Mouse (Mus musculus) embryonic facial prominence, embryonic 13.5 days (tissue): ENCODE measurements around the gene Gna14. TPM values are rescaled to one million over a fixed set of nuclear protein-coding genes. Genes with fewer than 3 reads are reported as not detected.

Source experiments
- ATAC-seq: fragments of 200-750 bp; cut with Nextera tagmentation; 2 replicates; pipeline ENCODE4 v1.8.0; 2017; ENCODE audit warnings: low read depth; ENCODE audit not compliant: insufficient number of reproducible peaks, insufficient read depth, low FRiP score, low TSS enrichment
- H3K27ac ChIP-seq: fragments of 300-500 bp; sonication (generic); 2 replicates; pipeline ENCODE4 v1.5.1; 2015; ENCODE audit warnings: moderate library complexity, mild to moderate bottlenecking, inconsistent platforms
- H3K27me3 ChIP-seq: fragments of 300-500 bp; sonication (generic); 2 replicates; pipeline ENCODE4 v1.6.1; 2015; ENCODE audit warnings: mild to moderate bottlenecking, inconsistent platforms
- H3K36me3 ChIP-seq: fragments of 300-500 bp; sonication (generic); 2 replicates; pipeline ENCODE4 v1.6.1; 2015; ENCODE audit warnings: mild to moderate bottlenecking, inconsistent platforms
- H3K4me1 ChIP-seq: fragments of 300-500 bp; sonication (generic); 2 replicates; pipeline ENCODE4 v1.6.1; 2015; ENCODE audit warnings: inconsistent platforms
- H3K4me2 ChIP-seq: fragments of 300-500 bp; sonication (generic); 2 replicates; pipeline ENCODE4 v1.6.1; 2015; ENCODE audit warnings: moderate library complexity, mild to moderate bottlenecking, inconsistent platforms
- H3K4me3 ChIP-seq: fragments of 300-500 bp; sonication (generic); 2 replicates; pipeline ENCODE4 v1.5.1; 2015; ENCODE audit warnings: mild to moderate bottlenecking, inconsistent platforms
- H3K9ac ChIP-seq: fragments of 300-500 bp; sonication (generic); 2 replicates; pipeline ENCODE4 v1.6.1; 2015; ENCODE audit warnings: mild to moderate bottlenecking, inconsistent platforms
- H3K9me3 ChIP-seq: fragments of 300-500 bp; sonication (generic); 2 replicates; pipeline ENCODE4 v1.6.1; 2016; ENCODE audit warnings: inconsistent platforms
- WGBS: fragments of 180-500 bp; shearing (Covaris S2); methylation state at CpG from one replicate; pipeline ENCODE4 v1.1.7; 2015; ENCODE audit warnings: mixed read lengths; 5-methylcytosine and 5-hydroxymethylcytosine counted together
- polyA plus RNA-seq: library from polyadenylated mRNA; unstranded; fragments of >200 nt; fragmentation: Nextera tagmentation; extraction: Ambion mirVana; gene quantifications from 2 replicates; pipeline ENCODE4 v1.2.1, GENCODE M21; 2015

Gene Gna14
- polyA plus RNA-seq, 1 experiment from 2014 or later, result 2.5 TPM

DNA sequence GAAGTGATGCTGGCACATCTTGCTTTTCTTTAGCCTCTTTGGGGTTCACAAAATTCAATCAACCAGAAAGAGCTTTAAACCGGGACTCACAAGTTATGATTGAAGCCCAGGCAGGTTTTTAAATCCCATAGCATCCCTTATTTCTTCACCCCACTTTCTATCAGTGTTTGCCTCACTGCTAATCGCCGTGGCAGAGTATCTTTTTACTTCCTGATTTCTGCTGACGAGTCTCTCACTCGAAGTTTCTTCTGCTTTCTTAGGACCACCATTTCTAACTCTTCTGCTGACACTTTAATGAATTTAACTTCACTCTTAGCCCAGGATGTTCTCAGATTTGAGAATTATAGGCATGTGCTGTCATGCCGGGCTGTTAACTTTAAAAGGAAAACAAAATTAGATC lies 21.6 kb downstream of the Gna14 start:
- Histone ChIP-seq H3K4me3 (no peak overlapping the region), H3K36me3 (no peaks in the 10 kb centered on the region), H3K4me1 (no peaks in the 10 kb centered on the region), H3K27ac (no peak overlapping the region), H3K4me2 (no peak overlapping the region), H3K9ac (no peak overlapping the region), H3K9me3 (no peaks in the 10 kb centered on the region), H3K27me3 (no peaks in the 10 kb centered on the region)
- 73% methylated on average over 6 of the region's 6 CpGs for WGBS
- ATAC-seq, result no peak

DNA sequence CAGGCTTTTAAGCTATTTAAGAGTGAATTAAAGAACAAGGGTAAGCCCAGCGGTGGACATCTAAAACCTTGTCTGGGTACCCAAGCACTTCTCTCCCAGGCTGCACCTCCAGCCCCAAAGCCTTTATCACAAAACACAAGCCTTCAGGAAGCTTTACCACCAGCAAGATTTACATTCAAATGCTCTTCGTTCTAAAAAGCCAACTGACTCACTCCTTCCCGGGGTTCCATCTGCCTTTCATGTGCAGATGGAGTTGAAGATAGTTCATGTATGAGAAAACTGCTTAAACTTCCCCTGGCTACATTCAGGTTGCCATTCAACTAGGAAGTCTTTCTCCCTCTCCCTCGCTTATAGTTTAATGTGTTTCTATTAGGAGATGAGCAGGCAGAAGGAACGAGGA lies 23.8 kb downstream of the Gna14 start:
- Histone ChIP-seq H3K27ac (no peak overlapping the region), H3K9me3 (no peaks in the 10 kb centered on the region), H3K4me2 (no peak overlapping the region), H3K36me3 (no peaks in the 10 kb centered on the region), H3K4me3 (no peak overlapping the region), H3K27me3 (no peaks in the 10 kb centered on the region), H3K9ac (no peak overlapping the region), H3K4me1 (no peaks in the 10 kb centered on the region)
- WGBS, result 68% methylated on average over 5 of the region's 5 CpGs
- no peak for ATAC-seq

DNA sequence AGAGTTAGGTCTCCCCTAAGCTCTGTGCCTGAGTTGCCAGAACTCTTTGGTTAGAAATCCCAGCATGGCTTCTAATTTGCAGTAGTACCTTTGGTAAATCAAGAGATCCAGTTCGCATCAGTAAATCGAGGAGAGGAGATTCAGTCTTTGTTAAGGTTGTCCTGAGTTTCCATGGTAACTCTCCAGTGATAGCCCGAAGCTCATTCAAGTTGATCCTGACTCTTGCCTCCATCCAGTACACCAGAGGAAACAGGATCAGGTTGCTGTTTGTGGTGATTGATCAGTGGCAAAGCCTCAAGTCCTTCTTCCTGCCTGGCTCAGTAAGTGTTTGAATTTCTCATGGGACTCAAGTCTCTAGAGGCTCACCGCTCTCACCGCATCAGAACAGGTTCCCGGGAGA lies 24.7 kb downstream of the Gna14 start:
- Histone ChIP-seq H3K4me1 (no peaks in the 10 kb centered on the region), H3K36me3 (no peaks in the 10 kb centered on the region)

DNA sequence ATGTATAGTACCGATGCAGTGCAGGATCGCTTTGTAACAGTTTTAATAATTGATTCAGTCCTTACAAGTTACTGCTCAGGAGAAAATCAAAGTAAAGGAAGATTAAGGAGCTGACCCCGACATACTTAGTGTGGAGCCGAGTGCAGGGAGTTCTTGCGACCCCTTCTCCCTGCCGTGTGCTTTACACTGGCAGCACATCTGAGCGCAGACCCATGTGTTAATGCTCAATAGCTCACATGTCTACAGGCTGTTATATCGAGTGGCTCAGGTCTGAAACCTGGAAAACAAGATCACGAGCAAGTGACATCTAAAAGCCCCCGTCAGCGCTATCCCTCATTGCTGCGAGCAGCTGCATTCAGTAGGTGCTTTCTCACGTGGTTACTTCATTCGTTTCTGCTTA lies 25.3 kb downstream of the Gna14 start:
- Histone ChIP-seq H3K4me3 (no peak overlapping the region), H3K27me3 (no peaks in the 10 kb centered on the region), H3K9ac (no peak overlapping the region), H3K9me3 (no peaks in the 10 kb centered on the region), H3K36me3 (no peaks in the 10 kb centered on the region), H3K4me2 (no peak overlapping the region), H3K27ac (no peak overlapping the region), H3K4me1 (no peaks in the 10 kb centered on the region)
- no peak for ATAC-seq
- 89% methylated on average over 14 of the region's 14 CpGs for WGBS

More for the DNA sequence above, 24.7 kb downstream of the Gna14 start:
- H3K4me2 ChIP-seq, result no peak overlapping the region
- no peaks in the 10 kb centered on the region for H3K9me3 ChIP-seq
- whole genome bisulfite sequencing, result 58% methylated on average over 6 of the region's 6 CpGs
- no peak overlapping the region for H3K27ac ChIP-seq
- ATAC-seq, result no peak
- H3K4me3 ChIP-seq, result no peak overlapping the region
- H3K9ac ChIP-seq, result no peak overlapping the region
- H3K27me3 ChIP-seq, result no peaks in the 10 kb centered on the region

DNA sequence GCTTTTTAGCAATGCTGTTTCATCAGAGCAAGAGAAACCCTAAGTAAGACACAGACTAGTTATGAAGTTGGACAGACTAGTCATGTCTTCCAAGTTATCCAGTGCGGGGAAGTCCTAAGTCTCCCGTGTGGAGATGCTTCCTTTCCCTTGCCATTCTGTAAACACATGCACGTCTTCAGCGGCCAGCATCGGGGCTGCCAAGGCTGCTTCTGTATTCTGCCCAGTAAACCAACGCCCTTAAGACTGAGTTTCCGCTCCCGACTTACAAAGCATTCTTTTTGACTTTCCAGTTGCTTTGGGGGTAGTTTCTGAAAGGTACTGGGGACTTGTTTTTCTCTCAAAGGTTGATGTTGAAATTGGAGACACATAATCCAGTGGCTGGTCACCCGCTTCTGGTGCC lies 26.9 kb downstream of the Gna14 start:
- H3K4me1 ChIP-seq, result no peaks in the 10 kb centered on the region
- no peaks in the 10 kb centered on the region for H3K36me3 ChIP-seq
- ATAC-seq, result no peak
- no peak overlapping the region for H3K27ac ChIP-seq
- H3K4me2 ChIP-seq, result no peak overlapping the region
- H3K9ac ChIP-seq, result no peak overlapping the region
- WGBS, result 73% methylated on average over 9 of the region's 9 CpGs
- no peaks in the 10 kb centered on the region for H3K27me3 ChIP-seq
- no peaks in the 10 kb centered on the region for H3K9me3 ChIP-seq
- no peak overlapping the region for H3K4me3 ChIP-seq

DNA sequence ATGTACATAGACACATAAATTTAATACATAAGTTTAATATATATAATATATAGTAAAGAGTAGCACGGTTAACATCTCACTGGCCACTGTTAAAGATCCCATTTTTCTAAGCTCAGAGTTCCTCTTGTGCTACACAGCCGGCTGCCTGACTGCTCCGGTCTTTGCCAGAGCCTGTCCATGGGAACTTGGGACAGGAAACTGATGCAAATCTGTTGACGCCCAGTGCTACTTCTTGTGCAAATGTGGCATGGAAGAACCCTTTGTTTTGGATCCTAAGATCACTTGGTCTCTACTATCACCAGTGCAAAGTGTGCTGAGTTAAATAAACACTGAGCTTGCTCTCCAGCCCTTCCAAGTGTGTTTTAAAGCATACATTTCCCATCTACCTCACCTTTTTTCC lies 29.2 kb downstream of the Gna14 start:
- Histone ChIP-seq H3K4me1 (no peaks in the 10 kb centered on the region), H3K9ac (no peak overlapping the region), H3K36me3 (no peaks in the 10 kb centered on the region), H3K27me3 (no peaks in the 10 kb centered on the region), H3K9me3 (no peaks in the 10 kb centered on the region), H3K4me2 (no peak overlapping the region), H3K4me3 (no peak overlapping the region), H3K27ac (no peak overlapping the region)
- WGBS, result 80% methylated on average over 4 of the region's 4 CpGs
- no peak for ATAC-seq

DNA sequence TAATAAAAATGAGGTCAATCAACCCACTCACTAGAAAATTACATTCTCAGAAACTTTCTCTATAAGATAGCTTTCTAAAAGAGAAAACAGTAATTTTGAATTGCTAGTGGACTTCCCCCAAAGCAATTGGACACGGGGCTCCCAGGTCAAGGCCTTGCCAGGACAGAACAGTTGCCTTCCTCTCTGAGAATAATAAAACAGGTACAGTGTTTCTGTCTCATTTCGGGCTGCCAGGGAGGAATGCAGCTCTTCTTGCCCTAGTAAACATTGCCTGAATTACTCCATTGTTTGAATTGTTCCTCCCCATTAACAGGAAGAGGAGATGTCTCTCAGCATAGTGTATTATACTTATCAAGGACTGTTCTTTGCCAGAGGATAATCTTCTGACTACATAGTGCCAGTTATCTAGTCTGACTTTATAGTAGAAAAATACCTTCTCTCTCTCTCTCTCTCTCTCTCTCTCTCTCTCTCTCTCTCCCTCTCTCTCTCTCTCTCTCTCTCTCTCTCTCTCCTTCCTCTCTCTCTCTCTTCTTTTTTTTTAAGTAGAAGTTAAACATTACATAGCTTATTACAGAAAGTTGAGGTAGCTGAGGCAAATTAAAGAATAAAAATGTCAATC lies 33.3 kb downstream of the Gna14 start:
- Histone ChIP-seq H3K9ac (no peak overlapping the region), H3K27me3 (no peaks in the 10 kb centered on the region), H3K4me1 (no peaks in the 10 kb centered on the region), H3K27ac (no peak overlapping the region), H3K4me3 (no peak overlapping the region), H3K4me2 (no peak overlapping the region), H3K36me3 (no peaks in the 10 kb centered on the region), H3K9me3 (no peaks in the 10 kb centered on the region)
- no peak for ATAC-seq
- WGBS, result 23% methylated on average over 2 of the region's 2 CpGs

DNA sequence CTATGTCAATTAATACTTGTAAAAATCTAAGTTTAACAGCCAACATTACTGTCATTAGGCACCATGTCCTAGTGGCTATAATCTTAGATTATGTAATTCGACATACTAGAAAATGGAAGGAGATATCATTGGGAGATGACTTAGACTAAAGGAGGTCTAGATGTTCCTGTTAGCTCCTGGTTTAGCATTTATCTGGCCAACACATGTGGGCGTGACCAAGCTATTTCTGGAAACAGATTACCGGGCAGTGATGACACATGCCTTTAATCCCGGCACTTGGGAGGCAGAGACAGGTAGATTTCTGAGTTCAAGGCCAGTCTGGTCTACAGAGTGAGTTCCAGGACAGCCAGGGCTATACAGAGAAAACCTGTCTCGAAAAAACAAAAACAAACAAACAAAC lies 37.1 kb downstream of the Gna14 start:
- WGBS, result 87% methylated on average over 5 of the region's 5 CpGs
- no peaks in the 10 kb centered on the region for H3K27me3 ChIP-seq
- ATAC-seq, result no peak

DNA sequence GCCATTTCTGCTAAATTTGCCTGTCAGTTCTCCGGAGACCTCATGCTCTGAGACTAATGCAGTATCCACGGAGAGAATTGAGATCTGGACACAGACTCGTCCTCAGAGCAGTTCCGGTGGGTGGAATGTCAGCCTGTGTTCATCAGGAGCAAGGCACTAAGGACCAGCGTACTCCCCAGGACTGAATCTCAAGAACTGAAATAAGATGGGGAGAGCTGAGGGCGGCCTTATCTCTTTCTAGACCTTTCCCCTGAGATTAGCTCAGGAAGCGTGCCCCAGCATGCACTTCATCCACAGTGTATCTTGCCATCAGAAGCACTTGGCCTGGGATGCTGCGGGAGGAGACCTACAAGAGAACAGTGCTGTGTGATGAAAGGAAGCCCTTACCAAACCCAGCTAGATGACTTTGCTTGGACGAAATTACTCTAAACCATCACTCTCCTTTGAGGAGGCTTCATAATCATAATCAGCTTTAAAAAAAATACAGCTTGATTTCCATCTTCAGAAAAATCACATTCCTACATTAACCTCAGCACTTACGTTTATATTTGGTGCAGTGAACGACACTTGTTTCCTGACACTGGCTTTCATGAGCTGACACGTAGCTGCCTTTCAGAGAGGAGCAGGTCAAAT lies 41.9 kb downstream of the Gna14 start:
- H3K9ac ChIP-seq, result no peak overlapping the region
- H3K36me3 ChIP-seq, result no peaks in the 10 kb centered on the region
- H3K4me1 ChIP-seq, result peaks cover 15% of the 10 kb centered on the region
- no peaks in the 10 kb centered on the region for H3K27me3 ChIP-seq
- H3K27ac ChIP-seq, result no peak overlapping the region
- no peak for ATAC-seq
- H3K9me3 ChIP-seq, result no peaks in the 10 kb centered on the region
- H3K4me3 ChIP-seq, result no peak overlapping the region
- 75% methylated on average over 12 of the region's 12 CpGs for WGBS
- no peak overlapping the region for H3K4me2 ChIP-seq

More for the DNA sequence above, 37.1 kb downstream of the Gna14 start:
- no peak overlapping the region for H3K27ac ChIP-seq
- no peak overlapping the region for H3K4me2 ChIP-seq
- no peaks in the 10 kb centered on the region for H3K9me3 ChIP-seq
- H3K4me1 ChIP-seq, result peaks cover 5% of the 10 kb centered on the region; the same call in 1 of the 2 replicates
- H3K9ac ChIP-seq, result no peak overlapping the region
- no peaks in the 10 kb centered on the region for H3K36me3 ChIP-seq
- no peak overlapping the region for H3K4me3 ChIP-seq

DNA sequence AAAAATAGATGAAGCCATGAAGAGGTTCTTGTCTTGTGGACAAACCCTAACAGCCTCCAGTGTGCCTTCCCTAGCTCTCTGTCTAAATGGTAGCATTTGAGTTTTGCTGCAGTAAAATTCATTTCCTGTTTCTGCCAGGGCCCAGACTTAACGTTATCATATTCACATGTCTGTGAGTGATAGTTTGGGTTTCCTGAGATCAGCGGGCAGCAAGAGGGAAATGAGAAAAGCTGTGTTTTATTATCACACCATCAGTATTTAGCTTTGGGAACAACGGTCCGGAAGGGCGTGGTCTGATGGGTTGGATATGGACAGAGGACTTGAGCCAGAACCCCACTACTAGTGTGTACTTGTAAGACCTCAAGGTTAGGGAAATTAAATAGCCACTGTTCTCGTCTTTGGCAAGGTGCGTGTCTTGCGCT lies 42.6 kb downstream of the Gna14 start:
- WGBS, result 58% methylated on average over 8 of the region's 8 CpGs
- no peak for ATAC-seq

DNA sequence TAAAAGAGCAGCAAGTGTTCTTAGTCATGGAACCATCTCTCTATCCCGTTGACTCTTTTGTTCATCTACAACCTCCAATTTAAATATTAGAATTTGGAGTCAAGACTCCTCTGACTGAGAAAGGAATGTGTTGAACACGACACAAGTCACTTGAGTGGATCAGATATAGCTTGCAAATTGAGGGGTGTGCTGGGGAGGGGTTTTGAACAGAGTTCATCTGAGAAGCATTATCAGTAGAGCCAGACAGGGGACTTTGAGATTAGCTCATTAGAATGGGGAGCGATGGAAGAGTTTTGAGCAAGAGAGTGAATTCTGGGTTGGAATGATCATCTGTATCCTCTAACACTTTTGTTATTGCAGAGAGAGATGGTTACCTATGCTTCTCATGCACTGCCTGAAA lies 46.5 kb downstream of the Gna14 start:
- 81% methylated on average over 3 of the region's 3 CpGs for WGBS

More for the DNA sequence above, 42.6 kb downstream of the Gna14 start:
- Histone ChIP-seq H3K27ac (no peak overlapping the region), H3K4me3 (no peak overlapping the region), H3K9me3 (no peaks in the 10 kb centered on the region), H3K27me3 (no peaks in the 10 kb centered on the region), H3K4me2 (no peak overlapping the region), H3K4me1 (peaks cover 15% of the 10 kb centered on the region), H3K36me3 (no peaks in the 10 kb centered on the region), H3K9ac (no peak overlapping the region)

DNA sequence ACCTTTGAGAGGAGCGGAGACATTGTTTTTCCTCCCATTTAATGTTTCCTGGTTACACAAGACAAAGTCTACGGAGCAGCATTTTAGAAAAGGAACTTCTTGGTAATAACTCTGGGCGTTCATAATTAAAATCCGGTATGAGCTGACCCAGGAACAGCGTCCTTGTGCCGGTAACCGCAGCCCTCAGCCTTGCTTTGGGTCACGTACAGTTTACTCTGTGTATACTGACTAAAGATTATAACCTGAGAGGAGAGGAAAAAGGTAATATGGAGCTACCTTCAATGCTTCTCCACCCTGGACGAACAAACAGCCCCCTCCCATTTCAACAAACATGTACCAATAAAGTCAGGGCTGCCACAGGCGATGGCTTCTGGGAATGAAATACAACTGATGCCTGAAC lies 48.7 kb downstream of the Gna14 start:
- WGBS, result 82% methylated on average over 10 of the region's 10 CpGs
- no peak for ATAC-seq
- H3K4me1 ChIP-seq, result 0 out of 2 replicates have a peak, but pooled peaks cover 4% of the 10 kb centered on the region
- H3K9me3 ChIP-seq, result no peaks in the 10 kb centered on the region
- H3K27ac ChIP-seq, result no peak overlapping the region
- H3K4me3 ChIP-seq, result no peak overlapping the region
- no peak overlapping the region for H3K9ac ChIP-seq
- H3K27me3 ChIP-seq, result no peaks in the 10 kb centered on the region
- H3K36me3 ChIP-seq, result no peaks in the 10 kb centered on the region
- H3K4me2 ChIP-seq, result no peak overlapping the region

More for the DNA sequence above, 46.5 kb downstream of the Gna14 start:
- ATAC-seq, result no peak
- Histone ChIP-seq H3K9me3 (no peaks in the 10 kb centered on the region), H3K36me3 (no peaks in the 10 kb centered on the region), H3K27me3 (no peaks in the 10 kb centered on the region), H3K4me3 (no peak overlapping the region), H3K4me2 (no peak overlapping the region), H3K9ac (no peak overlapping the region), H3K4me1 (peaks cover 18% of the 10 kb centered on the region), H3K27ac (no peak overlapping the region)
